Mouse (Mus musculus) megakaryocyte, adult 5-6 weeks (primary cell): ENCODE measurements at regions not wholly inside any gene's neighbourhood (a gene's known extent, or its start where the extent isn't known, plus 50 kb on each side); places are given as distances from the start of the nearest gene placed in this dataset.
A peak's percentile ranks its signal among the peaks of the same experiment; 100 is the strongest.

Experiments
- ATAC-seq: 2 replicates; pipeline ENCODE4 v1.8.0; 2016; ENCODE audit warnings: mild to moderate bottlenecking, inconsistent platforms; ENCODE audit not compliant: poor library complexity, severe bottlenecking

- ATAC-seq = no peak
Observed at GRCm38 (mm10) chr3:129445961-129446360, 86.2 kb upstream of the Elovl6 start.

DNA sequence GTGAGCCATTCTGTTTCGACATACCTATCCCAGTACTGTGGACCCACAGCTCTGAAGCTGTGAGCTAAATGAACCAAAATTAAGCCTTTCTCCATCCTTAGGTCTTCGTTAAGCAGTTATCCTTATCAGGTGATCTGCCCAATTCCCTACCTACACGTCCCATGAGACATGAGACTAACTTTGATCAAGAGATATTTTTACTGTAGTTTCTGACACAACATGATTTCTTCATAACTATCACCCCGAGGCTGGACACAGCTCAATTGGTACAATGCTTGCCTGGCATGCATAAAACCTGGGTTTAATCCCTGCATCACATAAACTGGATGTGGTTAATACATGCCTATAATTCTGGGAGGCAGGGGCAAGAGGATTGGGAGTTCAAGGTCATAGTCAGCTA is 82.2 kb upstream of the Elovl6 start:
- no peak for ATAC-seq

GRCm38 (mm10) chr3:129450671-129451070 is 81.5 kb upstream of the Elovl6 start:
- no peak for ATAC-seq

GRCm38 (mm10) chr3:129470088-129470487 is 62.1 kb upstream of the Elovl6 start:
- peak; percentile 68 for ATAC-seq

GRCm38 (mm10) chr3:129471332-129471731 is 60.8 kb upstream of the Elovl6 start:
- no peak for ATAC-seq

DNA sequence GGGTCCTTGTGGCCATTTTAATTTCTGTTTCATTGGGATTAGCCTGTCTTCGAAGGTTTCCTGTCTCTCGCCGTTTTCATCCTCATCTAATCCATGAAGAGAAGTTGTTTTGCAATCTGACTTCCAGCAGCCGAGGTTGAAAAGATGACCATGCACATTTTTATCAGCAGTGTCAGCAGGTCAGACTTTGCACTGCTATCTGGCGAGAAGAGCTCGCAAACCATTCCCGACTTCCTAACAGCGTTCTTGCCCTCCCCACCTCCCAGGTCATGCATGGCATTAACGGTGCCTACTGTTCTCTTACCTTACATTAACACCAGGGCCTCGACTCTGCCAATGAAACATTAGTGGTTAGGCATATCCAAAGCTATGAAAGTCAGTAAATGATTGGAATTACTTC is 60.1 kb upstream of the Elovl6 start:
- peak; percentile 37 for ATAC-seq

DNA sequence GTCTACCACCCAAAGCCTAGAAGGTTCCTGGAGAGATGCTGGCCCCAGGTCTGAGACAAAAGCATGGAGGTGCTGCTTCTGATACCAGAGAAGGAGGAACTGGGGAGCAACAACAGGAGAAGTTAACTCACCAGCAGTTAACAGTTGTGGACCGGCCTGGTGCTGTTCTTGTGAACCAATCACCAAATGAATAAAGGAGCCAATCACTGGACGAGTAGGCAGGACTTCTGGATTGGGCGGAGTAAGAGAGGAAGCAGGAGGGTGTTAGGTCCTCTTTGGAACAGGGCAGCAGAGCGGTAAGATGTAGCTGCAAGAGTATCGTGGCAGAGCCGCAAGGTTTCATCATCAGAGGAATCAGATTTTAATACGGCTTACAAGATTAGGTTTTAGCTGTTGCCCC is 57.7 kb upstream of the Elovl6 start:
- ATAC-seq = 0 out of 2 replicates have a peak, but pooled peaks have one; percentile 22

DNA sequence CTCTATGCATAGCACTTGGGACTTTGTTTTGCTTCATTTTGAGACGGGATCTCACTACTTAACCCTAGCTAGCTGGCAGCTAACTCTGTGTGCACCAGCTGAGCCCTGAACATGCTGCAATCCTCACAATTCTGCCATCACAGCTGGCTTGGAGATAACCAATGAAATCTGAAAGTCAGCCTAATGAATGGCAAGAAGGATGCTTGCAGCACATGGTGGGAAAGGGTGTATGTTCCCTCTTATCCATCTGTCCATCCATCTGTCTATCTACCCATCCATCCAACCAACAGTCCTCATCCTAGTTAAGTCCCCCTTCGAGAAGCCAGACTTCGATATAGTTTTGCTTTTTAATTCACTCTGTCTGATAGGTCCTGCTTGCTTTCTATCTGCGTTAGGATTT is 55.9 kb upstream of the Elovl6 start:
- ATAC-seq = no peak

GRCm38 (mm10) chr3:129478093-129478492 is 54.1 kb upstream of the Elovl6 start:
- no peak for ATAC-seq

GRCm38 (mm10) chr3:129481293-129481692 is 50.9 kb upstream of the Elovl6 start:
- no peak for ATAC-seq
